Mouse (Mus musculus): ENCODE results near the gene Rnaseh2c.

Gene Rnaseh2c

GRCm38 (mm10) chr19:5632120-5632519, 30.4 kb downstream of the Rnaseh2c start:
- no peak for DNase-seq (ENCODE audit: low read depth, low spot score)

- DNase-seq (ENCODE audit: low read depth, low spot score) = no peak
Observed at GRCm38 (mm10) chr19:5636036-5636570, 34.4 kb downstream of the Rnaseh2c start.

- peak; percentile 58 for DNase-seq (ENCODE audit: low read depth, low spot score)
Observed at GRCm38 (mm10) chr19:5636571-5637041, 34.9 kb downstream of the Rnaseh2c start.

GRCm38 (mm10) chr19:5637069-5638047, 35.7 kb downstream of the Rnaseh2c start, which contains the start of gene Rela:
Rela (plus strand) TSS chr19:5637483.
- DNase-seq (ENCODE audit: low read depth, low spot score) = peak; percentile 92

GRCm38 (mm10) chr19:5638416-5639005, 36.8 kb downstream of the Rnaseh2c start:
- no peak for DNase-seq (ENCODE audit: low read depth, low spot score)

GRCm38 (mm10) chr19:5640339-5640738, 38.7 kb downstream of the Rnaseh2c start:
- DNase-seq (ENCODE audit: low read depth, low spot score) = no peak

GRCm38 (mm10) chr19:5641021-5641420, 39.3 kb downstream of the Rnaseh2c start:
- no peak for DNase-seq (ENCODE audit: low read depth, low spot score)

GRCm38 (mm10) chr19:5641641-5642040, 40.0 kb downstream of the Rnaseh2c start:
- no peak for DNase-seq (ENCODE audit: low read depth, low spot score)

- no peak for DNase-seq (ENCODE audit: low read depth, low spot score)
Observed at GRCm38 (mm10) chr19:5645280-5645679, 43.6 kb downstream of the Rnaseh2c start.

- no peak for DNase-seq (ENCODE audit: low read depth, low spot score)
Observed at GRCm38 (mm10) chr19:5646731-5647330, 45.2 kb downstream of the Rnaseh2c start.

GRCm38 (mm10) chr19:5647791-5648190, 46.1 kb downstream of the Rnaseh2c start:
- no peak for DNase-seq (ENCODE audit: low read depth, low spot score)

- DNase-seq (ENCODE audit: low read depth, low spot score) = peak; percentile 92
Observed at GRCm38 (mm10) chr19:5648401-5649297, 47.0 kb downstream of the Rnaseh2c start.

GRCm38 (mm10) chr19:5649298-5649741, 47.6 kb downstream of the Rnaseh2c start:
- DNase-seq (ENCODE audit: low read depth, low spot score) = no peak

GRCm38 (mm10) chr19:5651502-5652274, 50.0 kb downstream of the Rnaseh2c start:
- no peak for DNase-seq (ENCODE audit: low read depth, low spot score)

- no peak for DNase-seq (ENCODE audit: low read depth, low spot score)
Observed at GRCm38 (mm10) chr19:5652570-5652969, 50.9 kb downstream of the Rnaseh2c start.

- no peak for DNase-seq (ENCODE audit: low read depth, low spot score)
Observed at GRCm38 (mm10) chr19:5653969-5654719, 52.5 kb downstream of the Rnaseh2c start.

- no peak for DNase-seq (ENCODE audit: low read depth, low spot score)
Observed at GRCm38 (mm10) chr19:5654720-5655298, 53.1 kb downstream of the Rnaseh2c start.

Data from CD4-positive helper T cell, adult 2 months (primary cell).